9 mouse cellular contexts compared by ENCODE assay signal in the genomic region with DNA sequence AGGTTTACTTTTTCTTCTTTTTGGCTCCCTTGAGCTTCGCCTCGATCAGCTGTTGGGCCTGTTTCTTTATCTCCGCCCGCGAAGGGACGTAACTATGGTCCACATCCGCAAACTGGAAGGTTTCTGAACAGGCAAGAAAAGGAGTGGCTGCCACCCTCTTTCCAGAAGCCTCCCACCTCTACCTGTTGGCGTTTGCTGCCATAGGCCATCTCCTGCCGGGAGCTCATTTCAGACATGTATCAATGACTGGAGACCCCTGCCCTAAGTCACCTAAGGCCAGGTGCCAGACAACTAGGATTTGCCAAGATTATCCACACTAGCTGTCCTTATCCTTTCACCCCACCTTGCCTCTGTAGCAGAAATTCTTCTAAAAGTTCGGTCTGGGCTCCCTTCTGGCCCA. TPM values are rescaled to one million over a fixed set of nuclear protein-coding genes. Genes with fewer than 3 reads are reported as not detected.
DNase-seq lines count a peak whose midpoint lies in the region; ATAC-seq and TF ChIP-seq lines count a peak whose summit lies in the region.
"Had no signal": no experiment of that assay in that cellular context is flagged by ENCODE, and none has a peak within 500 bp of the region (broad histone marks: within the 10 kb centered on the region; RNA-seq: fewer than 3 reads in every experiment).

No protein-coding gene starts in this region.

- ATAC-seq in kidney, embryonic 16.5 days (ENCODE audit: low FRiP score, low TSS enrichment), result peak; percentile 3; the same call in 1 of the 2 replicates
- ATAC-seq in embryonic facial prominence, embryonic 14.5 days (ENCODE audit: low read depth), result 0 out of 2 replicates have a peak, but pooled peaks have one; percentile 1
- no peak; the same call in 1 of the 2 replicates for ATAC-seq in intestine, postnatal 0 days
- ATAC-seq in neural tube, embryonic 12.5 days (ENCODE audit: low FRiP score, low read depth), result peak; percentile 19; the same call in 1 of the 2 replicates

- 63% methylated on average over 10 of the region's 10 CpGs for WGBS in kidney, embryonic 16.5 days
- WGBS in embryonic facial prominence, embryonic 14.5 days, result 63% methylated on average over 10 of the region's 10 CpGs
- 44% methylated on average over 10 of the region's 10 CpGs for WGBS in intestine, postnatal 0 days
- WGBS in neural tube, embryonic 12.5 days, result 74% methylated on average over 10 of the region's 10 CpGs

- peak overlapping the region; percentile 90 for H3K9ac ChIP-seq in kidney, embryonic 16.5 days (replicated peaks; ENCODE audit: low read length)
- H3K9ac ChIP-seq in embryonic facial prominence, embryonic 14.5 days (ENCODE audit: low read depth, low read length), result peak overlapping the region; percentile 99
- H3K9ac ChIP-seq in intestine, postnatal 0 days (ENCODE audit: low read depth, low read length), result no peak overlapping the region
- peak overlapping the region; percentile 98; the same call in 1 of the 2 replicates for H3K9ac ChIP-seq in neural tube, embryonic 12.5 days

- H3K27ac ChIP-seq in kidney, embryonic 16.5 days (ENCODE audit: low read length), result no peak overlapping the region
- H3K27ac ChIP-seq in embryonic facial prominence, embryonic 14.5 days (replicated peaks; ENCODE audit: low read depth, low read length), result peak overlapping the region; percentile 96
- no peak overlapping the region for H3K27ac ChIP-seq in intestine, postnatal 0 days (ENCODE audit: low read depth, low read length)
- H3K27ac ChIP-seq in neural tube, embryonic 12.5 days, result no peak overlapping the region

- DNase-seq in kidney, postnatal 14 days, result no peak
- DNase-seq in embryonic facial prominence, embryonic 14.5 days (ENCODE audit: low spot score), result no peak
- DNase-seq in adrenal gland, postnatal 36 days, result no peak
- no peak for DNase-seq in frontal cortex, postnatal 10 days (ENCODE audit: low spot score in 2 of 2)
- DNase-seq in right cerebral cortex, postnatal 14 days, result no peak

- no peaks in the 10 kb centered on the region for H3K9me3 ChIP-seq in kidney, embryonic 16.5 days (ENCODE audit: low read length)
- no peaks in the 10 kb centered on the region for H3K9me3 ChIP-seq in embryonic facial prominence, embryonic 14.5 days (ENCODE audit: control insufficient read depth, low read length)
- no peaks in the 10 kb centered on the region for H3K9me3 ChIP-seq in intestine, postnatal 0 days (ENCODE audit: control insufficient read depth)
- no peaks in the 10 kb centered on the region for H3K9me3 ChIP-seq in neural tube, embryonic 12.5 days

- H3K4me1 ChIP-seq in kidney, embryonic 16.5 days (ENCODE audit: insufficient read depth, low read length), result peaks cover 19% of the 10 kb centered on the region
- H3K4me1 ChIP-seq in embryonic facial prominence, embryonic 14.5 days (ENCODE audit: control insufficient read depth, insufficient read depth, low read length), result peaks cover 17% of the 10 kb centered on the region
- peaks cover 10% of the 10 kb centered on the region; the same call in 1 of the 2 replicates for H3K4me1 ChIP-seq in intestine, postnatal 0 days (replicated peaks; ENCODE audit: control insufficient read depth, insufficient read depth, low read length)
- peaks cover 17% of the 10 kb centered on the region for H3K4me1 ChIP-seq in neural tube, embryonic 12.5 days

- no peak for TF ChIP-seq CTCF in intestine, postnatal 0 days (IDR thresholded peaks at IDR 0.05; ENCODE audit: low read depth)

- peaks cover 6% of the 10 kb centered on the region; the same call in 1 of the 2 replicates for H3K36me3 ChIP-seq in kidney, embryonic 16.5 days (ENCODE audit: insufficient read depth, low read length)
- H3K36me3 ChIP-seq in embryonic facial prominence, embryonic 14.5 days (ENCODE audit: control insufficient read depth, insufficient read depth, low read length), result 0 out of 2 replicates have a peak, but pooled peaks cover 3% of the 10 kb centered on the region
- H3K36me3 ChIP-seq in intestine, postnatal 0 days (ENCODE audit: control insufficient read depth, insufficient read depth), result no peaks in the 10 kb centered on the region
- no peaks in the 10 kb centered on the region for H3K36me3 ChIP-seq in neural tube, embryonic 12.5 days

- H3K27me3 ChIP-seq in kidney, embryonic 16.5 days (ENCODE audit: insufficient read depth, low read length), result no peaks in the 10 kb centered on the region
- no peaks in the 10 kb centered on the region for H3K27me3 ChIP-seq in embryonic facial prominence, embryonic 14.5 days (replicated peaks; ENCODE audit: control insufficient read depth, insufficient read depth, low read length)
- H3K27me3 ChIP-seq in intestine, postnatal 0 days (replicated peaks; ENCODE audit: control insufficient read depth, insufficient read depth, low read length), result no peaks in the 10 kb centered on the region
- H3K27me3 ChIP-seq in neural tube, embryonic 12.5 days (replicated peaks), result no peaks in the 10 kb centered on the region

- H3K4me3 ChIP-seq in kidney, embryonic 16.5 days (ENCODE audit: low read length), result peak overlapping the region; percentile 100
- peak overlapping the region; percentile 99 for H3K4me3 ChIP-seq in embryonic facial prominence, embryonic 14.5 days (ENCODE audit: low read depth, low read length)
- H3K4me3 ChIP-seq in intestine, postnatal 0 days (ENCODE audit: low read depth, low read length), result peak overlapping the region; percentile 96; the same call in 1 of the 2 replicates
- H3K4me3 ChIP-seq in neural tube, embryonic 12.5 days, result peak overlapping the region; percentile 98

- peak overlapping the region; percentile 75 for H3K4me2 ChIP-seq in kidney, embryonic 16.5 days (replicated peaks; ENCODE audit: low read depth, low read length)
- peak overlapping the region; percentile 69 for H3K4me2 ChIP-seq in embryonic facial prominence, embryonic 14.5 days (ENCODE audit: low read depth, low read length)
- H3K4me2 ChIP-seq in intestine, postnatal 0 days (replicated peaks; ENCODE audit: low read depth), result peak overlapping the region; percentile 90
- peak overlapping the region; percentile 74 for H3K4me2 ChIP-seq in neural tube, embryonic 12.5 days (replicated peaks)

RNA-seq across cellular contexts. Expression of a gene that starts 0.3 kb away (rescaled TPM):
- 69.8 and 73.9 TPM in 2 replicates for polyA plus RNA-seq in kidney, embryonic 16.5 days (2015; fragmentation: Nextera tagmentation; extraction: Ambion mirVana)
- polyA plus RNA-seq in embryonic facial prominence, embryonic 14.5 days (2014; fragmentation: Nextera tagmentation; extraction: Ambion mirVana), result 64.4 and 71.9 TPM in 2 replicates
- polyA plus RNA-seq in intestine, postnatal 0 days (2015; fragmentation: Nextera tagmentation; extraction: Ambion mirVana), result 26.8 and 26.9 TPM in 2 replicates
- 78.3 and 82.5 TPM in 2 replicates for polyA plus RNA-seq in neural tube, embryonic 12.5 days (2016; fragmentation: Nextera tagmentation; extraction: Ambion mirVana)
- 10 to 100 TPM; 85.4 to 97.5 TPM for total RNA-seq in adrenal gland, postnatal 36 days (2021)

RNA-seq across cellular contexts. Expression of a gene that starts 8.8 kb away (rescaled TPM):
- 0.27 and 0.33 TPM in 2 replicates for polyA plus RNA-seq in kidney, embryonic 16.5 days (2015; fragmentation: Nextera tagmentation; extraction: Ambion mirVana)
- 0.33 and 0.41 TPM in 2 replicates for polyA plus RNA-seq in embryonic facial prominence, embryonic 14.5 days (2014; fragmentation: Nextera tagmentation; extraction: Ambion mirVana)
- 0.09 and 0.16 TPM in 2 replicates for polyA plus RNA-seq in intestine, postnatal 0 days (2015; fragmentation: Nextera tagmentation; extraction: Ambion mirVana)
- 0.26 and 0.30 TPM in 2 replicates for polyA plus RNA-seq in neural tube, embryonic 12.5 days (2016; fragmentation: Nextera tagmentation; extraction: Ambion mirVana)
- total RNA-seq in adrenal gland, postnatal 36 days (2021), result not detected
- total RNA-seq: layer of hippocampus, postnatal 25 days had no signal

RNA-seq across cellular contexts. Expression of a gene that starts 13.1 kb away (rescaled TPM):
- polyA plus RNA-seq in kidney, embryonic 16.5 days (2015; fragmentation: Nextera tagmentation; extraction: Ambion mirVana), result 36.1 and 37.6 TPM in 2 replicates
- polyA plus RNA-seq in embryonic facial prominence, embryonic 14.5 days (2014; fragmentation: Nextera tagmentation; extraction: Ambion mirVana), result 22.9 and 33.0 TPM in 2 replicates
- 23.0 and 25.6 TPM in 2 replicates for polyA plus RNA-seq in intestine, postnatal 0 days (2015; fragmentation: Nextera tagmentation; extraction: Ambion mirVana)
- 22.7 and 24.9 TPM in 2 replicates for polyA plus RNA-seq in neural tube, embryonic 12.5 days (2016; fragmentation: Nextera tagmentation; extraction: Ambion mirVana)
- 10 to 100 TPM; 22.1 to 38.9 TPM for total RNA-seq in adrenal gland, postnatal 36 days (2021)

RNA-seq across cellular contexts. Expression of a gene that starts 19.2 kb away (rescaled TPM):
- polyA plus RNA-seq in kidney, embryonic 16.5 days (2015; fragmentation: Nextera tagmentation; extraction: Ambion mirVana), result 2.6 and 3.2 TPM in 2 replicates
- polyA plus RNA-seq in embryonic facial prominence, embryonic 14.5 days (2014; fragmentation: Nextera tagmentation; extraction: Ambion mirVana), result 2.8 and 4.9 TPM in 2 replicates
- 4.1 and 4.7 TPM in 2 replicates for polyA plus RNA-seq in intestine, postnatal 0 days (2015; fragmentation: Nextera tagmentation; extraction: Ambion mirVana)
- 1.2 and 1.3 TPM in 2 replicates for polyA plus RNA-seq in neural tube, embryonic 12.5 days (2016; fragmentation: Nextera tagmentation; extraction: Ambion mirVana)
- 10 to 100 TPM in 1 of 2 experiments, 1 to 10 TPM in 1; 4.5 to 14.3 TPM for total RNA-seq in adrenal gland, postnatal 36 days (2021)

RNA-seq across cellular contexts. Expression of a gene that starts 27.1 kb away (rescaled TPM):
- 0.18 and 0.22 TPM in 2 replicates for polyA plus RNA-seq in kidney, embryonic 16.5 days (2015; fragmentation: Nextera tagmentation; extraction: Ambion mirVana)
- polyA plus RNA-seq in embryonic facial prominence, embryonic 14.5 days (2014; fragmentation: Nextera tagmentation; extraction: Ambion mirVana), result 0.40 and 1.4 TPM in 2 replicates
- 0.68 and 0.78 TPM in 2 replicates for polyA plus RNA-seq in intestine, postnatal 0 days (2015; fragmentation: Nextera tagmentation; extraction: Ambion mirVana)
- 2.3 and 3.0 TPM in 2 replicates for polyA plus RNA-seq in neural tube, embryonic 12.5 days (2016; fragmentation: Nextera tagmentation; extraction: Ambion mirVana)
- 1 to 10 TPM in 1 of 2 experiments, under 1 TPM in 1; 0.73 to 1.3 TPM for total RNA-seq in adrenal gland, postnatal 36 days (2021)
